Mouse (Mus musculus): Measurements from ENCODE around the gene Abcc5.

DNA sequence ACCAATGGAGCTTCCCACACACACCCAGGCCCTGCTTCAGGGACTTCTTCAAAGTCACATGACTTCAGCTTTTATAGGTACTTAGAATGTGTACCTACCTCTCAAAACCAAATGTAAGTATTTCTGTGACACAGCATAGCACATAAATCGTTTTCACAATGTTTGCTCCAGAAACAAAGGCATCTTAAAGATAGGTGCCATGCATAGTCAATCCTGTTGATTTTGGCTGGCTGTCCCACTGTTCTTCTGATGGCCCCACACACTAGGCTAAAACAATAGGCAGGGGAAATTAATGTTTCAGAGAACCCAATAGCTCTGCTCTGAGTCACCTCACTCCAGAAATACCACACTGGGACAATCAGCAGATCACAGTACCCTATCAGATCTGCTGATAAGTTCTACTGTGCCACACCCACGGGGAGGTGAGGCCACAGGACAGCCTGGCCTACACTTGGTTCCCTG is 12.3 kb downstream of the Abcc5 start:
- TF ChIP-seq CTCF (IDR thresholded peaks at IDR 0.05; ENCODE audit: low read depth) = no peak
- no peak for TF ChIP-seq EP300 (IDR thresholded peaks at IDR 0.05; ENCODE audit: low read depth)

Data from liver, postnatal 0 days (tissue).